Comparison of ENCODE assay signal across 9 mouse cellular contexts in the genomic region with DNA sequence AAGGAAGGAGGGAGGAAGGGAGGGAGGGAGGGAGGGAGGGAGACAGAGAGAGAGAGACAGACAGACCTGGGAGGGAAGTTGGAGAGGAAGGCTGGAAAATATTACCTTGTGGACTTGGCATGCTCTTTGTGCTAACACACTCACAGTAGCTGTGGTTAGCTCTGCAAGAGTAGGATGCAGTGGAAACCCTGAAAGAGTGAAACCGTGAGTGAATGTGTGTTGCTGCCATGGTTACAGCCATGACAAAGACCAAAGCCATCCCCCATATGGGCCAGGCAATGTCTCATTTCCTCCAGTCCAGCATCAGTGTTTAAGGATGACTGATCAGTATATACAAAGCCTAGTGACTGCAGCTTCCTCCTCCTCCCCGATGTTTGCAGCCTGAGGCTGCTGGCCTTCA. TPM values are rescaled to one million over a fixed set of nuclear protein-coding genes. Genes with fewer than 3 reads are reported as not detected.
DNase-seq lines count a peak whose midpoint lies in the region; ATAC-seq lines count a peak whose summit lies in the region.
"Had no signal": no experiment of that assay in that cellular context is flagged by ENCODE, and none has a peak within 500 bp of the region (broad histone marks: within the 10 kb centered on the region; RNA-seq: fewer than 3 reads in every experiment).

No protein-coding gene starts in this region.

- H3K4me1 ChIP-seq in kidney, embryonic 15.5 days: 0 out of 2 replicates have a peak, but pooled peaks cover 3% of the 10 kb centered on the region

- H3K4me2 ChIP-seq in kidney, embryonic 15.5 days: peak overlapping the region; percentile 51

- 9% methylated on average over 2 of the region's 2 CpGs for whole genome bisulfite sequencing in kidney, embryonic 15.5 days

- H3K9ac ChIP-seq in kidney, embryonic 15.5 days: no peak overlapping the region

- no peaks in the 10 kb centered on the region for H3K9me3 ChIP-seq in kidney, embryonic 15.5 days (replicated peaks)

- H3K27me3 ChIP-seq in kidney, embryonic 15.5 days: no peaks in the 10 kb centered on the region

- no peak overlapping the region for H3K27ac ChIP-seq in kidney, embryonic 15.5 days

- peak overlapping the region; percentile 33; the same call in 1 of the 2 replicates for H3K4me3 ChIP-seq in kidney, embryonic 15.5 days (replicated peaks)

- ATAC-seq in kidney, embryonic 15.5 days (replicated peaks; ENCODE audit: low FRiP score): peak; percentile 55; the same call in 1 of the 2 replicates
- peak; percentile 77 to 90 for ATAC-seq in hematopoietic stem cell, adult 5-6 weeks (replicated peaks in 1 of 2; ENCODE audit: insufficient read depth in 1 of 2, low FRiP score in 2 of 2, low TSS enrichment in 1 of 2, low read depth in 1 of 2, poor library complexity in 2 of 2, severe bottlenecking in 2 of 2)

- no peak for DNase-seq in kidney, adult 9 months
- DNase-seq in NIH3T3 (ENCODE audit: low read depth) (peak; percentile 51), adipocyte (ENCODE audit: low spot score) (no peak)
- peak; percentile 7 for DNase-seq in mesoderm, embryonic 11.5 days (ENCODE audit: low read depth, low spot score)
- no peak for DNase-seq in urinary bladder, adult 18-20 months (ENCODE audit: low spot score in 2 of 2)
- DNase-seq in cerebellum, adult 18-20 months: no peak

- no peaks in the 10 kb centered on the region for H3K36me3 ChIP-seq in kidney, embryonic 15.5 days

RNA-seq across cellular contexts. Expression of gene Spink2, which starts 6.5 kb away (rescaled TPM):
- 2.1 TPM in 2 replicates for polyA plus RNA-seq in kidney, embryonic 15.5 days (2015; fragmentation: Nextera tagmentation; extraction: Ambion mirVana)
- total RNA-seq in hematopoietic stem cell, adult 5-6 weeks (2017): not detected in 2 replicates
- polyA plus RNA-seq: liver, embryonic 16.5 days had no signal

RNA-seq across cellular contexts. Expression of gene Rest, which starts 47.6 kb away (rescaled TPM):
- polyA plus RNA-seq in kidney, embryonic 15.5 days (2015; fragmentation: Nextera tagmentation; extraction: Ambion mirVana): 39.2 and 40.4 TPM in 2 replicates
- total RNA-seq in hematopoietic stem cell, adult 5-6 weeks (2017): 65.3 and 81.2 TPM in 2 replicates

Comparison
In these comparisons a context has a peak if more than half of its experiments do, and no peak if none do; other contexts are left out.
1. DNase-seq: peak in NIH3T3 (single experiment) and mesoderm, embryonic 11.5 days (single experiment); none in kidney, adult 9 months (single experiment), adipocyte (single experiment), urinary bladder, adult 18-20 months (0 of 2) and cerebellum, adult 18-20 months (0 of 2).